Mouse (Mus musculus): Measurements from ENCODE around the gene Tcf20. TPM values are rescaled to one million over a fixed set of nuclear protein-coding genes. Genes with fewer than 3 reads are reported as not detected.
A peak's percentile ranks its signal among the peaks of the same experiment; 100 is the strongest.

Gene Tcf20
- polyA plus RNA-seq, 1 experiment from 2014 or later = 4.2 TPM

GRCm38 (mm10) chr15:82969206-82969721, 18.4 kb downstream of the Tcf20 start:
- Histone ChIP-seq H3K27me3 (peaks cover 36% of the 10 kb centered on the region), H3K4me2 (no peak overlapping the region), H3K9me3 (replicated peaks) (no peaks in the 10 kb centered on the region), H3K36me3 (no peaks in the 10 kb centered on the region), H3K4me1 (replicated peaks) (peaks cover 21% of the 10 kb centered on the region), H3K27ac (no peak overlapping the region), H3K4me3 (no peak overlapping the region), H3K9ac (no peak overlapping the region)
- no peak for ATAC-seq (replicated peaks; ENCODE audit: insufficient number of reproducible peaks, insufficient read depth, low FRiP score, low read depth)
- WGBS = 49% methylated on average over 6 of the region's 6 CpGs

- peak overlapping the region; percentile 26 for H3K9ac ChIP-seq
These were observed 19.2 kb downstream of the Tcf20 start for GRCm38 (mm10) chr15:82968449-82968848.

DNA sequence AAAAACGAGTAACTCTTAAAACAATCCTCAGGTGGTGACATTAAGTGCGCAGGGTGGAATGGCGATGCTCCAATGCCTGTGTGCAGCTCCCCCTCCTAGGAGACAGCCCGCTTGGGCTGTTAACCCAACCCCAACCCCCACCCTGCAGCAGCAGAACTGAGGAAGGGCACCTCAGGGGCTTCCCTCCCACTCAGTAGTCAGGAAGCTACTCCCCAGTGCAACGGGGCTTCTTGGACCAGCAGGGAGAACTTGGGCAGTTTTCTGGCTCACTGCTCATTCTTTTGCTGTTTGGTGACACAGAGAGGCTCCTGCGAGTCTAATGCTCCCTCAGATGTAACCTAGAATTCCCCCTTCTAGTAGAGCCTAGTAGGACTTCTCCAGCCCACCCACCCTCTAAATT, 19.7 kb downstream of the Tcf20 start:
- Histone ChIP-seq H3K27me3 (peaks cover 36% of the 10 kb centered on the region), H3K36me3 (no peaks in the 10 kb centered on the region), H3K4me2 (peak overlapping the region; percentile 51), H3K9ac (peak overlapping the region; percentile 26), H3K27ac (no peak overlapping the region), H3K4me1 (replicated peaks) (peaks cover 23% of the 10 kb centered on the region), H3K4me3 (peak overlapping the region; percentile 11; the same call in 1 of the 2 replicates), H3K9me3 (replicated peaks) (no peaks in the 10 kb centered on the region)
- 48% methylated on average over 6 of the region's 6 CpGs for WGBS
- ATAC-seq (replicated peaks; ENCODE audit: insufficient number of reproducible peaks, insufficient read depth, low FRiP score, low read depth) = no peak

More at GRCm38 (mm10) chr15:82968449-82968848, 19.2 kb downstream of the Tcf20 start:
- H3K27ac ChIP-seq = no peak overlapping the region
- peak overlapping the region; percentile 11 for H3K4me3 ChIP-seq
- H3K36me3 ChIP-seq = no peaks in the 10 kb centered on the region
- peaks cover 20% of the 10 kb centered on the region for H3K4me1 ChIP-seq (replicated peaks)
- ATAC-seq (replicated peaks; ENCODE audit: insufficient number of reproducible peaks, insufficient read depth, low FRiP score, low read depth) = no peak
- H3K9me3 ChIP-seq (replicated peaks) = no peaks in the 10 kb centered on the region
- 5% methylated on average over 22 of the region's 22 CpGs for WGBS
- peak overlapping the region; percentile 51 for H3K4me2 ChIP-seq
- H3K27me3 ChIP-seq = peaks cover 36% of the 10 kb centered on the region

GRCm38 (mm10) chr15:82964266-82964825, 23.3 kb downstream of the Tcf20 start:
- 79% methylated on average over 14 of the region's 14 CpGs for WGBS
- H3K9ac ChIP-seq = no peak overlapping the region
- H3K9me3 ChIP-seq (replicated peaks) = no peaks in the 10 kb centered on the region
- peaks cover 56% of the 10 kb centered on the region for H3K27me3 ChIP-seq
- H3K4me1 ChIP-seq (replicated peaks) = peaks cover 54% of the 10 kb centered on the region
- H3K4me2 ChIP-seq = peak overlapping the region; percentile 92
- ATAC-seq (replicated peaks; ENCODE audit: insufficient number of reproducible peaks, insufficient read depth, low FRiP score, low read depth) = no peak
- H3K36me3 ChIP-seq = no peaks in the 10 kb centered on the region
- H3K27ac ChIP-seq = no peak overlapping the region
- peak overlapping the region; percentile 61 for H3K4me3 ChIP-seq

GRCm38 (mm10) chr15:82963556-82964156, 24.0 kb downstream of the Tcf20 start:
- Histone ChIP-seq H3K4me1 (replicated peaks) (peaks cover 54% of the 10 kb centered on the region), H3K27ac (peak overlapping the region; percentile 45; the same call in 1 of the 2 replicates)

GRCm38 (mm10) chr15:82963090-82963489, 24.6 kb downstream of the Tcf20 start:
- peak overlapping the region; percentile 70 for H3K9ac ChIP-seq
- no peaks in the 10 kb centered on the region for H3K36me3 ChIP-seq
- H3K9me3 ChIP-seq (replicated peaks) = no peaks in the 10 kb centered on the region
- peak overlapping the region; percentile 61 for H3K27ac ChIP-seq
- peak overlapping the region; percentile 92 for H3K4me2 ChIP-seq
- no peak; the same call in 1 of the 2 replicates for ATAC-seq (replicated peaks; ENCODE audit: insufficient number of reproducible peaks, insufficient read depth, low FRiP score, low read depth)
- peak overlapping the region; percentile 61 for H3K4me3 ChIP-seq
- 4% methylated on average over 33 of the region's 39 CpGs for WGBS
- H3K4me1 ChIP-seq (replicated peaks) = peaks cover 54% of the 10 kb centered on the region
- peaks cover 63% of the 10 kb centered on the region for H3K27me3 ChIP-seq

More at GRCm38 (mm10) chr15:82963556-82964156, 24.0 kb downstream of the Tcf20 start:
- peaks cover 63% of the 10 kb centered on the region for H3K27me3 ChIP-seq
- H3K4me2 ChIP-seq = peak overlapping the region; percentile 92
- H3K36me3 ChIP-seq = no peaks in the 10 kb centered on the region
- no peaks in the 10 kb centered on the region for H3K9me3 ChIP-seq (replicated peaks)
- peak overlapping the region; percentile 61 for H3K4me3 ChIP-seq
- ATAC-seq (replicated peaks; ENCODE audit: insufficient number of reproducible peaks, insufficient read depth, low FRiP score, low read depth) = peak; percentile 43
- peak overlapping the region; percentile 70 for H3K9ac ChIP-seq
- WGBS = 2% methylated on average over 46 of the region's 82 CpGs

- peaks cover 55% of the 10 kb centered on the region for H3K4me1 ChIP-seq (replicated peaks)
- no peaks in the 10 kb centered on the region for H3K36me3 ChIP-seq
- H3K9ac ChIP-seq = no peak overlapping the region
- WGBS = 53% methylated on average over 4 of the region's 4 CpGs
- peak overlapping the region; percentile 92 for H3K4me2 ChIP-seq
- no peak overlapping the region for H3K27ac ChIP-seq
- H3K4me3 ChIP-seq = peak overlapping the region; percentile 61
- H3K9me3 ChIP-seq (replicated peaks) = no peaks in the 10 kb centered on the region
- peaks cover 58% of the 10 kb centered on the region for H3K27me3 ChIP-seq
- no peak for ATAC-seq (replicated peaks; ENCODE audit: insufficient number of reproducible peaks, insufficient read depth, low FRiP score, low read depth)
These were observed 25.1 kb downstream of the Tcf20 start for GRCm38 (mm10) chr15:82962536-82962935.

DNA sequence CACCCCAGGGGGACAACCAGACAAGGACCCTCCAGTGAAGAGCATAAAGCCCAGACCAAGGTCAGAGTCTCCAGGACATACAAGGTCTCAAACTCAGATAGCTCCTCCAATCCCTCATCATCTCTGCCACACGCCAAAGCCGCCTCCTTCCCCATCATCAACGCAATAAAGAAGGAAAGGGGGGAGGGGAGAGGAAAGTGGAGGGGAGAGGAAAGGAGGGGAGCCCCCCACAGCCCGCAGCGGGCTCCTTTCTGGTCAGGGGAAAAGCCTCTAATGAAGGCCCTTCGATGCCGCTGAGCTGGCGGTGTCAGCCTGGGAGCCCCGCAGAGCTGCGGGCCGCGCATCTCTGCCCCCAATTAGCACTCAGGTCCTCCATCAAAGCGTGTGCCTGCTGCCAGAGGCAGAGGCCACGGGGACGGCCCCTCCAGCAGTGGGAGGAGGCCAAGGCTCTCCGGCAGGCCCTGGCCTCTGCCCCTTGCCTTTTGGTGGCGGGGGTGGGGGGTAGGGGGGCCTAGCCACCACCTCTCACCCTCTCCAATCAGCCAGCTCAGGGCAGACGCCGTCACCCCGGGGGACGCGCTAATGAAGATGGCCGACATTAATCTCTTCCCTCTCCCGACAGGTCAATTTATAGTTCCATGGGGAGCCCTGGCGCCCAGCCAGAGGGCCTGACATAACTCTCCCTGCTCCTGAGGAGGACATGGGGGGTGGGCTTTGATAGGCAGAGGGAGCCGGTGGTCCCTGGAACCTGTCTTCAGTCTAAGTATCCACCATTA, 26.7 kb downstream of the Tcf20 start:
- H3K27me3 ChIP-seq = peaks cover 48% of the 10 kb centered on the region

GRCm38 (mm10) chr15:82959151-82959550, 28.5 kb downstream of the Tcf20 start:
- no peak for ATAC-seq (replicated peaks; ENCODE audit: insufficient number of reproducible peaks, insufficient read depth, low FRiP score, low read depth)
- Histone ChIP-seq H3K36me3 (no peaks in the 10 kb centered on the region), H3K9me3 (replicated peaks) (no peaks in the 10 kb centered on the region), H3K4me2 (peak overlapping the region; percentile 48), H3K4me1 (replicated peaks) (peaks cover 69% of the 10 kb centered on the region), H3K27ac (0 out of 2 replicates have a peak overlapping the region, but pooled peaks have one; percentile 22), H3K9ac (no peak overlapping the region), H3K27me3 (peaks cover 55% of the 10 kb centered on the region), H3K4me3 (no peak overlapping the region)
- 33% methylated on average over 12 of the region's 12 CpGs for WGBS

More for the DNA sequence above, 26.7 kb downstream of the Tcf20 start:
- Histone ChIP-seq H3K27ac (no peak overlapping the region), H3K9me3 (replicated peaks) (no peaks in the 10 kb centered on the region), H3K36me3 (no peaks in the 10 kb centered on the region), H3K9ac (no peak overlapping the region), H3K4me3 (peak overlapping the region; percentile 31), H3K4me2 (peak overlapping the region; percentile 58), H3K4me1 (replicated peaks) (peaks cover 67% of the 10 kb centered on the region)
- ATAC-seq (replicated peaks; ENCODE audit: insufficient number of reproducible peaks, insufficient read depth, low FRiP score, low read depth) = no peak
- WGBS = 6% methylated on average over 26 of the region's 26 CpGs

DNA sequence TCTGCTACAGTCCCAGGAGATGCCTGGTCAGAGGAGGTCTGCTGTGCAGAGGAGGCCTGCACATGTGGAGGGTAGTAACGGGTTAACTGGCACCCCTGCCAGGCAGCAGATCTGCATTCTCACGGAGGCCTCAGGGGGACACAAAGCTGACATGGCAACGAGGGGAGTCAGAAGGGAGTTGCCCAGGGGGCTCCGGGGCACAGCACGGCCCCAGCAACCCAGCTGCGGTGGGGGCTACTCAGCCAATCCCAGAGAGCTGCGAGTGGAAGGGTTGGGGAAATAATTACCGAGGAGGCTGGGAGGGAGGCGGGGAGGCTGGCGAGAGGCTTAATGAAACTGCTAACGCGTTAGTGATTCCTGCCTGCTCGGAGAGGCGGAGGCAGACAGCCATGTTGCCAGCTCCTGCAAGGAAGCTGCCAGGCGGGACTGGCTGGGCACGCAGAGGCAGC, 29.4 kb downstream of the Tcf20 start:
- H3K27ac ChIP-seq = no peak overlapping the region

DNA sequence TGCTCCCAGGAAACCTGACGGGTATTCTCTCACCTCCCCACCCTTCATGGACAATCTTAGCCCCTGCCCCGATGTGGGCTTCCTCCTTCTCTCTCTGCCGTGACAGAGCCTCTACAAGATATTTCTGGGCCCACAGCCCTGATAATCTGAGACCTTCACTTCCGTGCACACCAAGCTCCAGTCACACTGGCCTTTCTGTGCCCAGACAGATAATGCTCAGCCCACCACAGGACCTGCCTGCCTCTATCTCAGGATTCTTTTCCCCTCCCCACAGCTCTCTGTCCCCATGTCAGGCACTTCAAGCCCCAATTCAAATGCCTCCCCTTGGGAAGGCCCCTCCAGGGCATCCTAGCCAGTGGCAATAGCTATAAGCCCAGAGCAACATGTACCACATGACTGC, 31.0 kb downstream of the Tcf20 start:
- H3K36me3 ChIP-seq = no peaks in the 10 kb centered on the region
- H3K4me1 ChIP-seq (replicated peaks) = peaks cover 73% of the 10 kb centered on the region
- ATAC-seq (replicated peaks; ENCODE audit: insufficient number of reproducible peaks, insufficient read depth, low FRiP score, low read depth) = no peak
- H3K9ac ChIP-seq = no peak overlapping the region
- peaks cover 67% of the 10 kb centered on the region for H3K27me3 ChIP-seq
- no peaks in the 10 kb centered on the region for H3K9me3 ChIP-seq (replicated peaks)
- WGBS = 39% methylated on average over 4 of the region's 4 CpGs
- H3K4me2 ChIP-seq = no peak overlapping the region
- H3K27ac ChIP-seq = no peak overlapping the region
- H3K4me3 ChIP-seq = no peak overlapping the region

More for the DNA sequence above, 29.4 kb downstream of the Tcf20 start:
- Histone ChIP-seq H3K9ac (0 out of 2 replicates have a peak overlapping the region, but pooled peaks have one; percentile 10), H3K4me3 (peak overlapping the region; percentile 10), H3K36me3 (no peaks in the 10 kb centered on the region), H3K4me2 (peak overlapping the region; percentile 48), H3K4me1 (replicated peaks) (peaks cover 75% of the 10 kb centered on the region), H3K27me3 (peaks cover 62% of the 10 kb centered on the region), H3K9me3 (replicated peaks) (no peaks in the 10 kb centered on the region)
- ATAC-seq (replicated peaks; ENCODE audit: insufficient number of reproducible peaks, insufficient read depth, low FRiP score, low read depth) = no peak
- WGBS = 18% methylated on average over 16 of the region's 16 CpGs

Data from heart, embryonic 15.5 days (tissue).